Mouse (Mus musculus) lung, embryonic 14.5 days (tissue): ENCODE measurements at regions not wholly inside any gene's neighbourhood (a gene's known extent, or its start where the extent isn't known, plus 50 kb on each side); places are given as distances from the start of the nearest gene placed in this dataset.

Experiments used
- ATAC-seq: fragments of 200-750 bp; cut with Nextera tagmentation; 2 replicates; pipeline ENCODE4 v1.8.0; 2017; ENCODE audit warnings: mild to moderate bottlenecking, moderate TSS enrichment, moderate library complexity; ENCODE audit not compliant: insufficient read depth
- DNase-seq: peaks from one replicate; pipeline ENCODE4 v3.0.0-alpha.2; 2015
- H3K27ac ChIP-seq: fragments of 300-500 bp; sonication (generic); 2 replicates; pipeline ENCODE4 v1.5.1; 2014; ENCODE audit warnings: low read depth, mild to moderate bottlenecking, moderate library complexity
- H3K27me3 ChIP-seq: fragments of 300-500 bp; sonication (generic); 2 replicates; pipeline ENCODE4 v1.6.1; 2014; ENCODE audit warnings: low read length, control low read depth; ENCODE audit not compliant: insufficient read depth
- H3K36me3 ChIP-seq: fragments of 300-500 bp; sonication (generic); 2 replicates; pipeline ENCODE4 v1.6.1; 2014; ENCODE audit warnings: control low read depth; ENCODE audit not compliant: insufficient read depth
- H3K4me1 ChIP-seq: fragments of 300-500 bp; sonication (generic); 2 replicates; pipeline ENCODE4 v1.6.1; 2014; ENCODE audit warnings: antibody characterized with exemption, control low read depth; ENCODE audit not compliant: insufficient read depth
- H3K4me2 ChIP-seq: fragments of 300-500 bp; sonication (generic); 2 replicates; pipeline ENCODE4 v1.6.1; 2014; ENCODE audit warnings: mild to moderate bottlenecking
- H3K4me3 ChIP-seq: fragments of 300-500 bp; sonication (generic); 2 replicates; pipeline ENCODE4 v1.5.1; 2014; ENCODE audit warnings: low read depth, low read length
- H3K9ac ChIP-seq: fragments of 300-500 bp; sonication (generic); 2 replicates; pipeline ENCODE4 v1.6.1; 2014
- H3K9me3 ChIP-seq: fragments of 300-500 bp; sonication (generic); 2 replicates; pipeline ENCODE4 v1.6.1; 2016; ENCODE audit warnings: low read depth, low read length, control low read depth
- CTCF ChIP-seq: IDR thresholded peaks from 2 replicates; pipeline ENCODE4 v1.5.1; 2016; ENCODE audit warnings: antibody characterized with exemption, low read depth
- WGBS: fragments of 180-500 bp; shearing (Covaris S2); extraction: QIAGEN DNeasy Blood & Tissue Kit; methylation state at CpG from one replicate; pipeline ENCODE4 v1.1.7; 2014; 5-methylcytosine and 5-hydroxymethylcytosine counted together

DNA sequence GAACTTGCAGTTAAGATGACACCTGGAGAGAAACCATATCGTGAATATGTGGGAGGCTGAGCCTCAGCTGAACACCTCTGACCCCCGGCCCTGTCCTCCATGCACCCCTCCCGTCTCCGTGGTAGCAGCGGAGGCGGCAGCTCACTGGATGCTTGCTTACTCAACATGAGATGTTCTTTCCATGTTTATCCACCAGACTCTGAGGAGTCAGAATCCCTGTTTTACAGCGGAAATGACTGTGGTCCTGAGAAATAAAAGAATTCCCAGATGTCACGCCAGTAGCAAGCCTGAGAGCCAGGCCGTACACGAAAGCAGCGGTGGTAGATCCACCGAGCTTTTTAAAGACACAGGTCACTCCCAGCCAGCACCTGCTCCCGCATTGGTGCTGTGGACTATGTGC is 462.4 kb upstream of the Tbx3 start:
- H3K36me3 ChIP-seq = no peaks in the 10 kb centered on the region
- H3K9ac ChIP-seq = no peak overlapping the region
- no peaks in the 10 kb centered on the region for H3K27me3 ChIP-seq
- no peak overlapping the region for H3K4me2 ChIP-seq
- 57% methylated on average over 13 of the region's 13 CpGs for WGBS
- H3K4me1 ChIP-seq = peaks cover 2% of the 10 kb centered on the region; the same call in 1 of the 2 replicates
- H3K4me3 ChIP-seq = no peak overlapping the region
- no peaks in the 10 kb centered on the region; the same call in 1 of the 2 replicates for H3K9me3 ChIP-seq
- H3K27ac ChIP-seq = no peak overlapping the region
- no peak for TF ChIP-seq CTCF
- DNase-seq (no peak), ATAC-seq (no peak)

DNA sequence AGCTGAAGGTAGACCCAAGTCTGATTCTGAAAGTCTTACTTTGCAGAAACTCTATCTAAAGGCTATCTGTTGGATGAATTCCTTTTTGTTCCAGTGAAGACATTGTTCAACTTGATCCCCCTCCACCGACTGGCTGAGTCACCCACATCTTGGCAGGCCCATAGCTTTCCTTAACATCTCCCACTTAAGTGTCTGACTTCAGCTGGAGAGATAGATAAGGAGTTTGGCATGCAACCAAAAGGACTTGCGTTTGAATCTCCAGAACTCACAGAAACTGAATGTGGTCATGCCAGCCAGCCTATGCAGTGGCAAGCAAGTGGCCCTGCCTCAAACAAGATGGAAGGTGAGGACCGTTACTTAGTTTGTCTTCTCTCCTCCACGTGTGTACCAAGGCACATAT is 457.3 kb upstream of the Tbx3 start:
- DNase-seq (peak; percentile 84), ATAC-seq (no peak)
- no peaks in the 10 kb centered on the region for H3K27me3 ChIP-seq
- 24% methylated on average over 4 of the region's 4 CpGs for WGBS
- H3K9ac ChIP-seq = no peak overlapping the region
- no peaks in the 10 kb centered on the region for H3K36me3 ChIP-seq
- H3K9me3 ChIP-seq = no peaks in the 10 kb centered on the region; the same call in 1 of the 2 replicates
- no peak overlapping the region for H3K4me2 ChIP-seq
- H3K4me3 ChIP-seq = no peak overlapping the region
- H3K27ac ChIP-seq = no peak overlapping the region
- TF ChIP-seq CTCF = no peak
- peaks cover 6% of the 10 kb centered on the region; the same call in 1 of the 2 replicates for H3K4me1 ChIP-seq

DNA sequence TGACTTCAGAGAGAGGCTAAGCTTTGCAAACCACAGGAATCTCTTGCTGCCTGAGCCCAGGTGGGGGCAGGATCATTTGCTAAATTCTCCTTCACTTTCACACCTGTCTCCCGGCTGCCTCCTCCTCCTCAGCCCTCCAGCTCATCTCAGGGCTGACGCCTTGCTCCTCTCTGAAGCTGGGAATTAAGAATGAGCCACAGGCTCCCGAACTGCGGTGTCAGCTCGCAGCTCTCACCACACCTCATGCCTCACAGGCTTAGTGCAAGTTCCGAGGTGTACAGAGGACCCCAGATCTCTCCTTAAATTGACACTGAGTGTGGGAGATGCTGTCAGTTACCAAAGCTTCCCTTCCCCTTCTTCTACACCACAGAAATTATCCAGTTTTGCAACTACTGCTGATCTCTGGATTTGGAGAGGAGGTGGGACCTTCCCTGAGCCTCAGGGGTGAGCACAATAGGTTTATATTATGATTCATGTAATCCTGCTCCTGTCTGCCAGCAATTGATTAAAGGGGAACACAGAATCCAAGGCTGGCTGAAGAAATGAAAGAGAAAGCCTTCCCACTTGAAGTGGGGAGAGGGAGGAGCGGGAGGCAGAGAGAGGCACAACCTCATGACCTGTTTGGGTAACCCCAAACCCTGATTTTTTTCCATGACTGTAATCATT is 456.6 kb upstream of the Tbx3 start:
- no peak overlapping the region for H3K27ac ChIP-seq
- no peak overlapping the region for H3K4me3 ChIP-seq
- no peak for TF ChIP-seq CTCF
- no peaks in the 10 kb centered on the region; the same call in 1 of the 2 replicates for H3K9me3 ChIP-seq
- H3K27me3 ChIP-seq = no peaks in the 10 kb centered on the region
- DNase-seq = no peak
- no peak overlapping the region for H3K9ac ChIP-seq
- no peak for ATAC-seq
- H3K36me3 ChIP-seq = no peaks in the 10 kb centered on the region
- peaks cover 6% of the 10 kb centered on the region; the same call in 1 of the 2 replicates for H3K4me1 ChIP-seq
- WGBS = 40% methylated on average over 7 of the region's 7 CpGs
- H3K4me2 ChIP-seq = no peak overlapping the region

DNA sequence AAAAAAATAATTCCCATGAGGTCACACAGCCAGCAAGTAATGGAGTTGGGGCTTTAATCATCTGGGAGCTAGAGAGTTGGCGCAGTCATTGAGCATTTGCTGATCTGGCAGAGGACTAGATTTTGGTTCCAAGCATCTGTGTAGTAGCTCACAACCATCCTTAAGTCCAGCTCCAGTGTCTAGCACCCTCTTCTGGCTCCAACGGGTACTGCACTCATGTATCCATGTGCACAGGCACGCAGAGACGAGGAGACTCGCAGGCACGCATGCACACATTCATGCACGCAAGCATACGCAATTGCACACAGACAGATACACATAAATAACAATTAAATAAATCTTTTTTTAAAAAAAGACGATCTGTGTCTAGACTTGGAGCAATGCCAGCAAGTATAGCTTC is 455.5 kb upstream of the Tbx3 start:
- no peak overlapping the region for H3K4me3 ChIP-seq
- H3K4me2 ChIP-seq = no peak overlapping the region
- 84% methylated on average over 9 of the region's 9 CpGs for WGBS
- DNase-seq = peak; percentile 21
- peak; percentile 67 for TF ChIP-seq CTCF
- H3K9ac ChIP-seq = no peak overlapping the region
- no peak for ATAC-seq
- H3K9me3 ChIP-seq = no peaks in the 10 kb centered on the region; the same call in 1 of the 2 replicates
- no peaks in the 10 kb centered on the region for H3K36me3 ChIP-seq
- no peak overlapping the region for H3K27ac ChIP-seq
- peaks cover 6% of the 10 kb centered on the region; the same call in 1 of the 2 replicates for H3K4me1 ChIP-seq
- H3K27me3 ChIP-seq = no peaks in the 10 kb centered on the region

DNA sequence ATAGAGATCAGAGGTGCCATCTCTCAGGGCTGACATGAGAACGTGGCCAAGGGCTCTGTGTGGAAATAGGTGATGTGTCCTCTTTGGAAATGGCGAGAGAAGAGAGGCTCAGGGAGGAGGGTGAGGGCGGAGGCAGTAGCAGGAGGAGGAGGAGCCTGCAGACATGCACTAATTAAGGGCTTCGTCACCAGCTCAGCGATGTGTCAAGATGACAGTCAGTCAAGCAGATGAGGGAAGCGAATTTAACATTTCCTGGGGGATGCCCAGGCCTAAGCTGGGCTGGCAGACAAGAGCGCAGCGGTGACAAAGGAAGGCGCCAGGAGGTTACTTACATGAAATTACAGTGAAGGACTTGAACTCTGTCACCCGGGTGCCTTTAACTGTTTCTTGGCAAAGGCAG is 455.1 kb upstream of the Tbx3 start:
- no peak for TF ChIP-seq CTCF
- Histone ChIP-seq H3K9me3 (no peaks in the 10 kb centered on the region), H3K4me2 (no peak overlapping the region), H3K4me3 (no peak overlapping the region), H3K27ac (no peak overlapping the region), H3K27me3 (no peaks in the 10 kb centered on the region), H3K4me1 (peaks cover 6% of the 10 kb centered on the region; the same call in 1 of the 2 replicates), H3K9ac (no peak overlapping the region), H3K36me3 (no peaks in the 10 kb centered on the region)
- WGBS = 70% methylated on average over 10 of the region's 10 CpGs
- ATAC-seq (no peak), DNase-seq (no peak)

DNA sequence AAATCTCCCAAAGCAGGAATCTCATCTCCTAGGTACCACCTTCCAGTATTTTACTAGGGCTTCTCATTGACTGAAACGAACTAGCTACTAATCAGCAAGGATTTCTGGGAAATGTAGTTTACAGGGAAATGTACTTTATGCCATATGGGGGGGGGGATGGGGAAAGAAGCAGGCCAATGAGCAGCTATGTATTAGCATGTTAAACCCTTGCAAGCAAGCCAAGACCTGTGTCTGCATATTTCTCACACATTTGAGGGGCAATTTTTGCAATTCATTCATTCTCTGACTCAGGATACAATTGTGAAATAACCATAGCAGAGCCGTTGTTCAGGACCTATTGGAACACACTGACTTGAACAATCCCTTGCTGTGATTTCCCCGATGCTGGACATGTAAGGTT is 454.3 kb upstream of the Tbx3 start:
- no peak for ATAC-seq
- no peak for DNase-seq

DNA sequence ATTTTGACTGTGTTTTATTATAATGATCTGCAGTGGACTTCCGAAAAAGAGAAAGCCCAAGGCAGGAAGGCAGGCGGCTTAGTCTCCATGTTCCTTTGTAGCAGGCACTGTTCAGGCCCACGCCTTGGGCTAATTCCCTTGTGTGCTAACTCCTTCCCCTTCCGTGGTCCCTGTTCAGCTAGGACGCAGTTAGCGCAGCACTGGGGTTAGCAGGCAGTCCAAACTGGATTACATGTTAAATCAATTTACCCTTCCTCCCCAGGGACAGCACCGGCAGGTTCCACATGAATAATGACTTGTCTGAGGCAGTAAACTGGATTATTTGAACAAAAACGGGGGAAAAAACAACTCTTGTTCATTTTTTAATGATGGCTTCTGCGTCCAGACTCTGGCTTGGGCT is 453.4 kb upstream of the Tbx3 start:
- H3K4me3 ChIP-seq = no peak overlapping the region
- no peak overlapping the region for H3K4me2 ChIP-seq
- no peaks in the 10 kb centered on the region for H3K36me3 ChIP-seq
- H3K27ac ChIP-seq = no peak overlapping the region
- ATAC-seq (no peak), DNase-seq (no peak)
- WGBS = 57% methylated on average over 9 of the region's 9 CpGs
- H3K27me3 ChIP-seq = no peaks in the 10 kb centered on the region
- no peak for TF ChIP-seq CTCF
- H3K9me3 ChIP-seq = no peaks in the 10 kb centered on the region
- peaks cover 6% of the 10 kb centered on the region; the same call in 1 of the 2 replicates for H3K4me1 ChIP-seq
- H3K9ac ChIP-seq = no peak overlapping the region

More for the DNA sequence above, 454.3 kb upstream of the Tbx3 start:
- no peak overlapping the region for H3K9ac ChIP-seq
- no peaks in the 10 kb centered on the region for H3K27me3 ChIP-seq
- H3K9me3 ChIP-seq = no peaks in the 10 kb centered on the region
- WGBS = 76% methylated on average over 3 of the region's 3 CpGs
- no peak overlapping the region for H3K4me2 ChIP-seq
- H3K4me3 ChIP-seq = no peak overlapping the region
- H3K36me3 ChIP-seq = no peaks in the 10 kb centered on the region
- no peak overlapping the region for H3K27ac ChIP-seq
- TF ChIP-seq CTCF = no peak
- H3K4me1 ChIP-seq = peaks cover 6% of the 10 kb centered on the region; the same call in 1 of the 2 replicates
